In the genomic region with DNA sequence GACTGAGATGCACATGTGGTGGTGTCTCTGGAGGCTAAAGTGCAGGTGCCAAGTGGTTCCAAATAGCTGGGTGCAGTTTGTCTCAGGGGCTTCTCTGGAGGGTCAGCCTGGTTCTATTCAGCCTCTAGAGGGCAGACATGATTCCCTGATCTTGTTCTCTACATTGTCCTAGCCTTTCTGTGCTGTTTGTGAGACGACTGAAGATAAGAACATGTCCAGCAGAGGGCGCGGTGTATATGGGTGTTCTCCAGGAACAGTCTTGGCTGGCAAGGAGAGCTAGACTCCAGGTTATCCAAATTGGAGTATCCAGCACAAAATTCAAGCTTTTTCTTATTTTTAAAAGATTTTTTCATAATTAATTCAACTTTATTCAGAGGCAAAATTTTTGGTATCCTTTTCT, we compare ENCODE assay signal across 8 mouse cellular contexts. TPM values are rescaled to one million over a fixed set of nuclear protein-coding genes. Genes with fewer than 3 reads are reported as not detected.
DNase-seq lines count a peak whose midpoint lies in the region; ATAC-seq and TF ChIP-seq lines count a peak whose summit lies in the region.
"Not testable (repeated sequence)": the region's sequence is repeated elsewhere in the genome, so short reads cannot be mapped to it uniquely, and the experiment has no call there.
"Had no signal": no experiment of that assay in that cellular context is flagged by ENCODE, and none has a peak within 500 bp of the region (broad histone marks: within the 10 kb centered on the region; RNA-seq: fewer than 3 reads in every experiment).

No protein-coding gene starts in this region.

- intact Hi-C loops in gastrocnemius, postnatal 14 days (cut with DNase I; ENCODE audit: low total_unique reads); left cerebral cortex, postnatal 10 days (cut with DNase I): not testable (repeated sequence)

- H3K27ac ChIP-seq in midbrain, embryonic 12.5 days (replicated peaks); spleen, adult 2 months (ENCODE audit: insufficient read depth, low read length): not testable (repeated sequence)

- H3K9ac ChIP-seq in midbrain, embryonic 12.5 days (replicated peaks) = not testable (repeated sequence)

- DNase-seq in adrenal gland, adult 2 months = peak; percentile 60
- peak; percentile 83 for DNase-seq in embryo, embryonic 10 days (ENCODE audit: low spot score)
- peak; percentile 51 for DNase-seq in gastrocnemius, postnatal 14 days
- DNase-seq in kidney, adult 11 months = peak; percentile 66
- DNase-seq in left cerebral cortex, postnatal 10 days (ENCODE audit: extremely low spot score in 1 of 2, low spot score in 2 of 2) = peak; percentile 46 to 71
- peak; percentile 5 to 29 for DNase-seq in spleen, adult 2 months (ENCODE audit: low read depth in 1 of 2, low spot score in 2 of 2)

- ATAC-seq in midbrain, embryonic 12.5 days (ENCODE audit: low FRiP score, low read depth) = peak; percentile 76

- H3K4me2 ChIP-seq in midbrain, embryonic 12.5 days (replicated peaks) = not testable (repeated sequence)

- TF ChIP-seq CTCF in spleen, adult 2 months (IDR thresholded peaks at IDR 0.05; ENCODE audit: extremely low read depth, insufficient read depth, insufficient read length, insufficient replicate concordance) = peak; percentile 10; the same call in 1 of the 2 replicates

- H3K27me3 ChIP-seq in midbrain, embryonic 12.5 days; spleen, adult 2 months (ENCODE audit: control insufficient read depth, insufficient read depth, low read length): not testable (repeated sequence)

- H3K4me1 ChIP-seq in midbrain, embryonic 12.5 days; spleen, adult 2 months (ENCODE audit: control insufficient read depth, insufficient read depth, insufficient read length): not testable (repeated sequence)

- not testable (repeated sequence) for H3K36me3 ChIP-seq in midbrain, embryonic 12.5 days; spleen, adult 2 months (ENCODE audit: control insufficient read depth, insufficient read depth, low read length)

- WGBS in midbrain, embryonic 12.5 days = 3% methylated on average over 3 of the region's 3 CpGs
- 18% methylated on average over 3 of the region's 3 CpGs for WGBS in spleen, adult 2 months

- not testable (repeated sequence) for TF ChIP-seq POLR2A in spleen, adult 2 months (IDR thresholded peaks at IDR 0.05; ENCODE audit: low read depth, low read length)

- H3K9me3 ChIP-seq in midbrain, embryonic 12.5 days = not testable (repeated sequence)

- not testable (repeated sequence) for H3K4me3 ChIP-seq in midbrain, embryonic 12.5 days; spleen, adult 2 months (ENCODE audit: extremely low read depth, insufficient read depth, insufficient read length)

RNA-seq across cellular contexts. Expression of a gene that starts 9.7 kb away (rescaled TPM):
- total RNA-seq in adrenal gland, adult 2 months (2021) = not detected
- polyA plus RNA-seq in adrenal gland, adult 2 months (2012; rRNA removed) = not detected in 2 replicates
- not detected for total RNA-seq in gastrocnemius, postnatal 14 days (2021)
- not detected for total RNA-seq in left cerebral cortex, postnatal 10 days (2021)
- polyA plus RNA-seq in midbrain, embryonic 12.5 days (2016; fragmentation: Nextera tagmentation; extraction: Ambion mirVana) = not detected in 2 replicates
- not detected in 2 replicates for polyA plus RNA-seq in spleen, adult 2 months (2012; rRNA removed)
- polyA plus RNA-seq: heart, embryonic 11.5 days had no signal

RNA-seq across cellular contexts. Expression of a gene that starts 20.5 kb away (rescaled TPM):
- total RNA-seq in adrenal gland, adult 2 months (2021) = not detected
- polyA plus RNA-seq in adrenal gland, adult 2 months (2012; rRNA removed) = not detected in 2 replicates
- total RNA-seq in gastrocnemius, postnatal 14 days (2021) = not detected
- total RNA-seq in left cerebral cortex, postnatal 10 days (2021) = not detected
- polyA plus RNA-seq in midbrain, embryonic 12.5 days (2016; fragmentation: Nextera tagmentation; extraction: Ambion mirVana) = not detected in 2 replicates
- polyA plus RNA-seq in spleen, adult 2 months (2012; rRNA removed) = not detected in 2 replicates
- polyA plus RNA-seq: heart, embryonic 11.5 days had no signal

RNA-seq across cellular contexts. Expression of a gene that starts 27.9 kb away (rescaled TPM):
- total RNA-seq in adrenal gland, adult 2 months (2021) = 10 to 100 TPM in 1 of 2 experiments, 1 to 10 TPM in 1; 9.8 to 10.6 TPM
- polyA plus RNA-seq in adrenal gland, adult 2 months (2012; rRNA removed) = 16.7 and 18.1 TPM in 2 replicates
- 1 to 10 TPM in 1 of 2 experiments, under 1 TPM in 1; 0.73 to 1.3 TPM for total RNA-seq in gastrocnemius, postnatal 14 days (2021)
- 10 to 100 TPM; 22.7 to 25.5 TPM for total RNA-seq in left cerebral cortex, postnatal 10 days (2021)
- 15.8 and 16.5 TPM in 2 replicates for polyA plus RNA-seq in midbrain, embryonic 12.5 days (2016; fragmentation: Nextera tagmentation; extraction: Ambion mirVana)
- polyA plus RNA-seq in spleen, adult 2 months (2012; rRNA removed) = 0.99 and 1.5 TPM in 2 replicates

Comparison
In these comparisons a context has a peak if more than half of its experiments do, and no peak if none do; other contexts are left out.
1. DNase-seq: peak in every context shown above with its lines; median percentile 83 in embryo, embryonic 10 days; 66 in kidney, adult 11 months; 60 in adrenal gland, adult 2 months; 58 in left cerebral cortex, postnatal 10 days; 51 in gastrocnemius, postnatal 14 days; 17 in spleen, adult 2 months.
2. RNA of a gene that starts 27.9 kb away (total RNA-seq): 22.7 to 25.5 TPM in left cerebral cortex, postnatal 10 days and 9.8 to 10.6 TPM in adrenal gland, adult 2 months; 0.73 to 1.3 TPM in gastrocnemius, postnatal 14 days; every median in the first group is over 4 times any median in the second.